Mouse (Mus musculus) limb, embryonic 14.5 days (tissue): ENCODE measurements at regions not wholly inside any gene's neighbourhood (a gene's known extent, or its start where the extent isn't known, plus 50 kb on each side); places are given as distances from the start of the nearest gene placed in this dataset.

ENCODE experiments used
- ATAC-seq: fragments of 200-750 bp; cut with Nextera tagmentation; 2 replicates; pipeline ENCODE4 v1.8.0; 2017; ENCODE audit warnings: low read depth, moderate number of reproducible peaks, moderate TSS enrichment; ENCODE audit not compliant: low FRiP score
- DNase-seq: peaks from one replicate; pipeline ENCODE4 v3.0.0-alpha.2; 2015; ENCODE audit warnings: low spot score
- H3K27ac ChIP-seq: fragments of 300-500 bp; sonication (generic); replicated peaks from 2 replicates; pipeline ENCODE4 v1.5.1; 2014; ENCODE audit warnings: low read depth, mild to moderate bottlenecking, low read length, moderate library complexity, mixed read lengths
- H3K27me3 ChIP-seq: fragments of 300-500 bp; sonication (generic); 2 replicates; pipeline ENCODE4 v1.6.1; 2014; ENCODE audit warnings: low read length, mixed read lengths; ENCODE audit not compliant: control insufficient read depth, insufficient read depth
- H3K36me3 ChIP-seq: fragments of 300-500 bp; sonication (generic); 2 replicates; pipeline ENCODE4 v1.6.1; 2014; ENCODE audit warnings: mild to moderate bottlenecking, low read length, moderate library complexity, mixed read lengths; ENCODE audit not compliant: control insufficient read depth, insufficient read depth
- H3K4me1 ChIP-seq: fragments of 300-500 bp; sonication (generic); 2 replicates; pipeline ENCODE4 v1.6.1; 2014; ENCODE audit warnings: antibody characterized with exemption, low read length, mixed read lengths; ENCODE audit not compliant: control insufficient read depth, insufficient read depth
- H3K4me2 ChIP-seq: fragments of 300-500 bp; sonication (generic); replicated peaks from 2 replicates; pipeline ENCODE4 v1.6.1; 2014; ENCODE audit warnings: low read depth, mild to moderate bottlenecking, low read length, moderate library complexity; ENCODE audit not compliant: severe bottlenecking
- H3K4me3 ChIP-seq: fragments of 300-500 bp; sonication (generic); replicated peaks from 2 replicates; pipeline ENCODE4 v1.5.1; 2014; ENCODE audit warnings: low read length
- H3K9ac ChIP-seq: fragments of 300-500 bp; sonication (generic); 2 replicates; pipeline ENCODE4 v1.6.1; 2014; ENCODE audit warnings: mild to moderate bottlenecking, low read depth, low read length, moderate library complexity; ENCODE audit not compliant: severe bottlenecking
- H3K9me3 ChIP-seq: fragments of 300-500 bp; sonication (generic); 2 replicates; pipeline ENCODE4 v1.6.1; 2016; ENCODE audit warnings: low read length; ENCODE audit not compliant: control insufficient read depth
- POLR2A ChIP-seq: fragments of 200-500 bp; IDR thresholded peaks from 2 replicates; pipeline ENCODE4 v1.8.0; 2012; ENCODE audit warnings: inconsistent platforms, mild to moderate bottlenecking, moderate library complexity, borderline replicate concordance; ENCODE audit not compliant: insufficient read depth, insufficient read length; ENCODE audit errors: extremely low read depth
- WGBS: fragments of 180-500 bp; shearing (Covaris S2); extraction: QIAGEN DNeasy Blood & Tissue Kit; methylation state at CpG from one replicate; pipeline ENCODE4 v1.1.7; 2014; 5-methylcytosine and 5-hydroxymethylcytosine counted together

DNA sequence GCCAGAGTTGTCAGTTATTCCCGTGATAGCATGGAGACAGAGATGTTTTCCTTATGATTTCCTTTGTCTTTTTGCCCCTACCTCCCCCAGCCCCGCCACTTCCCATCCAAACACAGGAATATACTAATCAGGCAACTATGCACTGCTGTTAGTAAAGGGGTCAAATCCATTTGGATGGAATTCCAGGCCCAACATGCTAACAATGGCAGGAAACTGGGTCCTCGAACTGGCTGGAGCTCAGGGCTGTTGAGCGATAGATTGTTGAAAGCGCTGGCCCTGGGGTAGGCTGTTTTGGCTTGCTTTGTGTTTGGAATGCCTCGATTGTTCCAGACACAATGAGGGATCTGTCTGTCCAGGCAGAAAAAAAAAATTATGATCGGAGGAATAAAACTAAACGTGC is 97.9 kb downstream of the Tmem170b start:
- H3K36me3 ChIP-seq: no peaks in the 10 kb centered on the region
- no peak overlapping the region for H3K27ac ChIP-seq
- no peak overlapping the region for H3K4me2 ChIP-seq
- DNase-seq: no peak
- no peak for ATAC-seq
- H3K4me3 ChIP-seq: no peak overlapping the region
- WGBS: 77% methylated on average over 8 of the region's 8 CpGs
- peaks cover 10% of the 10 kb centered on the region; the same call in 1 of the 2 replicates for H3K4me1 ChIP-seq
- H3K9ac ChIP-seq: no peak overlapping the region
- H3K27me3 ChIP-seq: no peaks in the 10 kb centered on the region
- no peak for TF ChIP-seq POLR2A
- no peaks in the 10 kb centered on the region for H3K9me3 ChIP-seq

DNA sequence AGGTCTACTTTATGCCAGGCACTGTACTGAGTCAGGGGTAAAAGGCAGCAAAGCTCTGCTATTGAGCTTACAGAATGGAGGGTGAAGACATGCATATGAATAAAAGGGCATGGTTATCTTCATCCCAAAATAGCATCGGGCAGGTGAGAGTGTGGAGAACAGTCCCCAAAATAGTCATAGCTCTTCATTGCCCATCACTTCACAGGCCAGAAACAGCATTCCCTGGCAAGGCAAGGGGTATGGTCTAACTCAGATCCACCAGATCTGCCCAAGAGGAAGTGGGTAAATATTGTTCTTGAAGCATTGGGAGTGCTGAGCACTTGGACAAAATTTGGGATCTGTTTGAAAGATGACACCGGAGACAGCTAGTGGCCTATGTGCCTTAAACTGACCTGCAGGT is 99.1 kb downstream of the Tmem170b start:
- DNase-seq (no peak), ATAC-seq (no peak)
- no peak for TF ChIP-seq POLR2A
- no peaks in the 10 kb centered on the region for H3K27me3 ChIP-seq
- no peak overlapping the region for H3K4me3 ChIP-seq
- 92% methylated on average over 2 of the region's 2 CpGs for WGBS
- H3K36me3 ChIP-seq: no peaks in the 10 kb centered on the region
- peaks cover 10% of the 10 kb centered on the region; the same call in 1 of the 2 replicates for H3K4me1 ChIP-seq
- H3K9me3 ChIP-seq: no peaks in the 10 kb centered on the region
- H3K4me2 ChIP-seq: no peak overlapping the region
- H3K27ac ChIP-seq: no peak overlapping the region
- H3K9ac ChIP-seq: no peak overlapping the region

DNA sequence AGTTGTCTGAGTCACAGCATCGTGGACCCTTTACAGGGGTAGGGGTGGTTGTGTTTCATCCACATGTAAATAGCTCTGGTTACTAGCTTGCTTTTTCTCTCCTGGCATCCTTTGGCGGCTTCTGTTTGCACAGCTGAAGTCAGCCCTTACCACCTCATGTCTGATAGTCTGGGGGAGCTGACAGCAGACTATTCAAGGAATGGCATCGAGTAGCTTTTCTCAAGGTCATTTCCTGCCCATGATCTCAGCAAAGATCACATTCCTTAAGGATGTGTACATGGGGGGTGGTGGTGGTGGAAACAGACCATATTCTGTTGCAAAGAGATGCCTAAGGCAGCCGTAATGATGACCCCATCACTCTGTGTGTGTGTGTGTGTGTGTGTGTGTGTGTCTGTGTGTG is 99.9 kb downstream of the Tmem170b start:
- Histone ChIP-seq H3K4me1 (peaks cover 10% of the 10 kb centered on the region; the same call in 1 of the 2 replicates), H3K27ac (no peak overlapping the region), H3K9me3 (no peaks in the 10 kb centered on the region), H3K27me3 (no peaks in the 10 kb centered on the region), H3K9ac (no peak overlapping the region), H3K4me3 (no peak overlapping the region), H3K4me2 (no peak overlapping the region), H3K36me3 (no peaks in the 10 kb centered on the region)
- 56% methylated on average over 4 of the region's 4 CpGs for WGBS
- no peak for TF ChIP-seq POLR2A
- ATAC-seq: no peak
- no peak for DNase-seq

DNA sequence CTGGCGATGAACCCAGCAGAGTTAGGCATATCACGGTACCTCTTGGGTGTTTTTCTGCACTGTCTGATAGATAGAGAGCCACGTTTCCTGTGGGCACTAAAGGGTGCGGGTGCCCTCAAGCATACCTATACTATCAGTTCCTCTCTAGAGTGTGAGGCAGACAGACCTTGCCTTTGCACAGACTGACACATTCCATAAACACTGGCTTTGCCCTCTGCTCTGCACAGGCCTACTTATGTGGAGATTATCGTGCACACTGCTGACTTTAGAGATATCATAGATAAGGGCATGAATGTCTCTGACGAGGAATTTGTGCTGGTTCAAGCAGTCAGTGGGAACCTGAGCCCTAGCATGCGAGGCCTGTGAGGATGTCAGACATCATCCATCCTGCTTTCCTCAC is 102.1 kb downstream of the Tmem170b start:
- H3K36me3 ChIP-seq: no peaks in the 10 kb centered on the region
- no peak overlapping the region for H3K9ac ChIP-seq
- H3K4me2 ChIP-seq: no peak overlapping the region
- no peak overlapping the region for H3K27ac ChIP-seq
- ATAC-seq: no peak
- WGBS: 87% methylated on average over 7 of the region's 7 CpGs
- no peak overlapping the region for H3K4me3 ChIP-seq
- H3K27me3 ChIP-seq: no peaks in the 10 kb centered on the region
- no peaks in the 10 kb centered on the region for H3K4me1 ChIP-seq
- TF ChIP-seq POLR2A: no peak
- no peak for DNase-seq
- H3K9me3 ChIP-seq: no peaks in the 10 kb centered on the region

DNA sequence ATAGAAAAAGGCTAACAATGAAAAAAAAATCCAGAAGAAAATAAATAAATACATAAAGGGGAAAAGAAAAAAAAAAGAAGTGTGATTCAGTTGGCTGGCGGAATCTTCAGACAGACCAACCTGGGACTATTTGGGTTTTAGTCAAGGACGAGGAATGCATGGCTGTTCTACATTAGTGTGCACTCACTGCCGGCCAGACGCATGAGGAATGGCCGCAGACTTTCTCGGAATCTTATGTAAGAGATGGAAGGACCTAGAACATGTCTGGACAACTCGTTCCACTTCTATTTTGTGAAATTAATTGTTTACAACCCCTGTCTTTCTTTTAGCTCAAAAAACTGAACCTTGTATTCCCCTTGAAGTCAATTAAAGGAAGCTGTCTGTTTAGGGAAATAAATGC is 103.4 kb downstream of the Tmem170b start:
- H3K4me3 ChIP-seq: no peak overlapping the region
- H3K9me3 ChIP-seq: no peaks in the 10 kb centered on the region
- DNase-seq (no peak), ATAC-seq (no peak)
- no peak overlapping the region for H3K9ac ChIP-seq
- H3K36me3 ChIP-seq: no peaks in the 10 kb centered on the region
- H3K4me2 ChIP-seq: no peak overlapping the region
- no peak overlapping the region for H3K27ac ChIP-seq
- H3K4me1 ChIP-seq: no peaks in the 10 kb centered on the region
- WGBS: 64% methylated on average over 7 of the region's 7 CpGs
- H3K27me3 ChIP-seq: no peaks in the 10 kb centered on the region
- TF ChIP-seq POLR2A: no peak
